Mouse (Mus musculus): ENCODE measurements around the gene Sh3pxd2a.

GRCm38 (mm10) chr19:47259581-47259980, 204.6 kb downstream of the Sh3pxd2a start:
- TF ChIP-seq CTCF (conservative IDR thresholded peaks at IDR 0.05; ENCODE audit: insufficient read depth, insufficient read length, low read depth, low read length): peak; percentile 90
- no peak for TF ChIP-seq POLR2A (IDR thresholded peaks at IDR 0.05; ENCODE audit: low read depth, low read length)
